Mouse (Mus musculus): ENCODE measurements at regions not wholly inside any gene's neighbourhood (a gene's known extent, or its start where the extent isn't known, plus 50 kb on each side); places are given as distances from the start of the nearest gene placed in this dataset.

GRCm38 (mm10) chr4:53386309-53386708 lies 53.9 kb upstream of the Slc44a1 start:
- H3K27me3 ChIP-seq (ENCODE audit: low read depth, poor library complexity, severe bottlenecking) = no peaks in the 10 kb centered on the region
- no peak for DNase-seq (ENCODE audit: low spot score)
- no peaks in the 10 kb centered on the region for H3K36me3 ChIP-seq
- H3K27ac ChIP-seq (replicated peaks) = no peak overlapping the region
- H3K9me3 ChIP-seq (replicated peaks) = no peaks in the 10 kb centered on the region
- H3K4me3 ChIP-seq = no peak overlapping the region
- 89% methylated on average over 8 of the region's 8 CpGs for WGBS
- no peaks in the 10 kb centered on the region for H3K4me1 ChIP-seq

- H3K4me1 ChIP-seq = no peaks in the 10 kb centered on the region
- 52% methylated on average over 6 of the region's 6 CpGs for WGBS
- H3K36me3 ChIP-seq = no peaks in the 10 kb centered on the region
- no peak overlapping the region for H3K27ac ChIP-seq (replicated peaks)
- peak; percentile 53 for DNase-seq (ENCODE audit: low spot score)
- H3K4me3 ChIP-seq = no peak overlapping the region
- H3K27me3 ChIP-seq (ENCODE audit: low read depth, poor library complexity, severe bottlenecking) = no peaks in the 10 kb centered on the region
- H3K9me3 ChIP-seq (replicated peaks) = no peaks in the 10 kb centered on the region
These were observed 55.5 kb upstream of the Slc44a1 start for GRCm38 (mm10) chr4:53384761-53385160.

- no peak overlapping the region for H3K4me3 ChIP-seq
- no peak for DNase-seq (ENCODE audit: low spot score)
- H3K9me3 ChIP-seq (replicated peaks) = no peaks in the 10 kb centered on the region
- no peaks in the 10 kb centered on the region for H3K4me1 ChIP-seq
- H3K27me3 ChIP-seq (ENCODE audit: low read depth, poor library complexity, severe bottlenecking) = no peaks in the 10 kb centered on the region
- 78% methylated on average over 6 of the region's 6 CpGs for WGBS
- H3K27ac ChIP-seq (replicated peaks) = no peak overlapping the region
- H3K36me3 ChIP-seq = no peaks in the 10 kb centered on the region
These were observed 56.1 kb upstream of the Slc44a1 start for GRCm38 (mm10) chr4:53384104-53384503.

- Histone ChIP-seq H3K36me3 (no peaks in the 10 kb centered on the region), H3K4me3 (no peak overlapping the region), H3K9me3 (replicated peaks) (no peaks in the 10 kb centered on the region), H3K4me1 (no peaks in the 10 kb centered on the region), H3K27ac (replicated peaks) (no peak overlapping the region), H3K27me3 (ENCODE audit: low read depth, poor library complexity, severe bottlenecking) (no peaks in the 10 kb centered on the region)
- DNase-seq (ENCODE audit: low spot score) = no peak
- 87% methylated on average over 4 of the region's 4 CpGs for WGBS
These were observed 58.2 kb upstream of the Slc44a1 start for GRCm38 (mm10) chr4:53382012-53382411.

DNA sequence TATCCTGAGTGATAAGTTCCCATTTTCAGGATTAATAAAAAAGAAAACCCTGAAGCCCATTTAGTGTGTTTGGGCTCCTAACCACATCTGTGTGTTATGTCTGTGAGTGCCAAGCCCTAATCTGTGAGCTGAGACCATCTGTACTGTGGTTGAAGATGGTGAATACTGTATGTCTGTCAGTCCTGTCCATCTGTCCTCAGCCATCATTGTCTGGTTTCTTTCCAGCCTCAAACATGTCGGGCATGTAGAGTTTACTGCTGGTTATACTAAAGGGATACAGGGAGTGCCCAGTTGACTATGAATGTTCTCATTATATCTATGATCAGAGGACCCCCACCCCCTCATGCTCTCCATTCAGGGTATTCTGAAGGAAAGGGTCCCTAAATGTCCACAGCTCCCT lies 60.4 kb upstream of the Slc44a1 start:
- WGBS = 91% methylated on average over 1 of the region's 1 CpGs
- Histone ChIP-seq H3K9me3 (replicated peaks) (no peaks in the 10 kb centered on the region), H3K4me1 (no peaks in the 10 kb centered on the region), H3K4me3 (no peak overlapping the region), H3K27me3 (ENCODE audit: low read depth, poor library complexity, severe bottlenecking) (no peaks in the 10 kb centered on the region), H3K36me3 (no peaks in the 10 kb centered on the region), H3K27ac (replicated peaks) (no peak overlapping the region)
- no peak for DNase-seq (ENCODE audit: low spot score)

DNA sequence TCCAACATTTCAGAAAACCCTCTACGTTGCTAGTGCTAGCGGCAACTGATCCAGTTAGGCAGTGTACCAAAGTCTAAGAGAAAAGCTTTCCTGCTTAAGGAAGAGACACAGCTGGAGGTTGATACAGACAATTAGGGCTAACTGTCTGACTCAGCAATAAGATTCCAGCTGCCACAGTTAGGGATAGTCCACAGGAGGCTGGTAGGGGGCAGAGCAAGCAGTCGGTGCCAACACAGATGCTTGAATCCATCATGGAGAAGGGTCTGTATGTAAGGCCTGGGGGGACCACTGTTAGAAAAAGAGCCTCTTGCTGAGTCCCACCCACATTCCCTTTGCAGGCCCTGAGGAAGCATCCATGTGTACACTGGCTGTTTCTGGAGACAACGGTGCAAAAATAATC lies 63.2 kb upstream of the Slc44a1 start:
- no peak for DNase-seq (ENCODE audit: low spot score)
- no peak overlapping the region for H3K4me3 ChIP-seq
- no peaks in the 10 kb centered on the region for H3K9me3 ChIP-seq (replicated peaks)
- no peak overlapping the region for H3K27ac ChIP-seq (replicated peaks)
- 76% methylated on average over 4 of the region's 4 CpGs for WGBS
- no peaks in the 10 kb centered on the region for H3K27me3 ChIP-seq (ENCODE audit: low read depth, poor library complexity, severe bottlenecking)
- no peaks in the 10 kb centered on the region for H3K4me1 ChIP-seq
- no peaks in the 10 kb centered on the region for H3K36me3 ChIP-seq

- H3K27me3 ChIP-seq (ENCODE audit: low read depth, poor library complexity, severe bottlenecking) = no peaks in the 10 kb centered on the region
- WGBS = 85% methylated on average over 2 of the region's 2 CpGs
- no peaks in the 10 kb centered on the region for H3K36me3 ChIP-seq
- DNase-seq (ENCODE audit: low spot score) = no peak
- no peak overlapping the region for H3K27ac ChIP-seq (replicated peaks)
- no peaks in the 10 kb centered on the region for H3K9me3 ChIP-seq (replicated peaks)
- peaks cover 16% of the 10 kb centered on the region for H3K4me1 ChIP-seq
- H3K4me3 ChIP-seq = no peak overlapping the region
These were observed 83.8 kb upstream of the Slc44a1 start for GRCm38 (mm10) chr4:53356374-53356773.

DNA sequence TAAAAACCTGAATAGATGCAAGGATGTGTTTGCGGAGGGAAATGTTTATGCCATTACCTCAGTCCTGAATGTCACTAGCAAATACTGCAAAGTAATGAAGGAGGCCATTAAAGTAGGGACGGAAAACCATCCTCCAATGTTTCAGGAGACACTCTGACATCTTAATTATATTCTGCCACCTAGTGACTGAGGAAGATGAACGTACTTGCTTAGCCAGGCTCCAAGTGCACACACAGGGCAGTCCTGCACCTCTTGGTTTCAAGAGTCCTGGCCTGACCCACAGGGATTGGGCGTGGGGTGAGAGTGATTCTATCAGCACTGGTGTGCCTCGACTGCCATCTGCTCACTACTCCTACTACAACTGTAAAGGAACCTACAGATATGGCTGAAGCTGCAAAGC lies 85.3 kb upstream of the Slc44a1 start:
- 38% methylated on average over 5 of the region's 5 CpGs for WGBS
- no peak for DNase-seq (ENCODE audit: low spot score)
- Histone ChIP-seq H3K4me3 (no peak overlapping the region), H3K27me3 (ENCODE audit: low read depth, poor library complexity, severe bottlenecking) (no peaks in the 10 kb centered on the region), H3K27ac (replicated peaks) (no peak overlapping the region), H3K9me3 (replicated peaks) (no peaks in the 10 kb centered on the region), H3K4me1 (peaks cover 16% of the 10 kb centered on the region), H3K36me3 (no peaks in the 10 kb centered on the region)

- WGBS = 62% methylated on average over 4 of the region's 4 CpGs
- Histone ChIP-seq H3K36me3 (no peaks in the 10 kb centered on the region), H3K27me3 (ENCODE audit: low read depth, poor library complexity, severe bottlenecking) (no peaks in the 10 kb centered on the region), H3K4me3 (no peak overlapping the region), H3K27ac (replicated peaks) (no peak overlapping the region), H3K4me1 (peaks cover 16% of the 10 kb centered on the region), H3K9me3 (replicated peaks) (no peaks in the 10 kb centered on the region)
- no peak for DNase-seq (ENCODE audit: low spot score)
These were observed 86.7 kb upstream of the Slc44a1 start for GRCm38 (mm10) chr4:53353399-53354090.

DNA sequence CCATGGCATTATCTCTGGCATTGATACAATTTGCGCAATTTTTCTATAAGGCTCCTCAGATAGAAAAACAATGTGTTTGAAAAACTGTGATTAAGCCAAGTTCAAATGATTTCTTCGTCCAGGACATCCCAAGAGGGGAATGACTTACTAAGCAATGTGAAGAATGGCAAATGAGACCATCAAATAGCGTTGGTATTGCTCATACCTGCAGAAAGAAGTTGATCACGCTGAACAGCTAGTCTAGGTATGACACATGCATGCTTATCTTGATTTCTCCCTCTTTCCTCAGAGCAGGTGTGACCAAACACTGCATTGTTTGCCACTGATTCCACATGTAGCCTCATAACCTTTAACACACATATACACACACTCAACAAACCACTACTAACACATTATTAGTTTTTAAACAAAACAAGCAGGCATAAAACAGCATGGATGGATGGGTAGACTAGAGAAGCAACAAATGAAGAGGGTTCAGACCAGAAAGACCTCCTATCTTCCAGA lies 89.1 kb upstream of the Slc44a1 start:
- 86% methylated on average over 4 of the region's 4 CpGs for WGBS
- Histone ChIP-seq H3K27me3 (ENCODE audit: low read depth, poor library complexity, severe bottlenecking) (no peaks in the 10 kb centered on the region), H3K27ac (replicated peaks) (no peak overlapping the region), H3K4me3 (no peak overlapping the region), H3K9me3 (replicated peaks) (no peaks in the 10 kb centered on the region), H3K4me1 (peaks cover 16% of the 10 kb centered on the region), H3K36me3 (no peaks in the 10 kb centered on the region)
- DNase-seq (ENCODE audit: low spot score) = no peak

GRCm38 (mm10) chr4:53345346-53345745 lies 94.9 kb upstream of the Slc44a1 start:
- no peak overlapping the region for H3K27ac ChIP-seq (replicated peaks)
- H3K36me3 ChIP-seq = no peaks in the 10 kb centered on the region
- no peak overlapping the region for H3K4me3 ChIP-seq
- no peaks in the 10 kb centered on the region for H3K27me3 ChIP-seq (ENCODE audit: low read depth, poor library complexity, severe bottlenecking)
- no peak for DNase-seq (ENCODE audit: low spot score)
- 91% methylated on average over 4 of the region's 4 CpGs for WGBS
- H3K4me1 ChIP-seq = peaks cover under 1% of the 10 kb centered on the region; the same call in 1 of the 2 replicates
- H3K9me3 ChIP-seq (replicated peaks) = peaks cover 6% of the 10 kb centered on the region

DNA sequence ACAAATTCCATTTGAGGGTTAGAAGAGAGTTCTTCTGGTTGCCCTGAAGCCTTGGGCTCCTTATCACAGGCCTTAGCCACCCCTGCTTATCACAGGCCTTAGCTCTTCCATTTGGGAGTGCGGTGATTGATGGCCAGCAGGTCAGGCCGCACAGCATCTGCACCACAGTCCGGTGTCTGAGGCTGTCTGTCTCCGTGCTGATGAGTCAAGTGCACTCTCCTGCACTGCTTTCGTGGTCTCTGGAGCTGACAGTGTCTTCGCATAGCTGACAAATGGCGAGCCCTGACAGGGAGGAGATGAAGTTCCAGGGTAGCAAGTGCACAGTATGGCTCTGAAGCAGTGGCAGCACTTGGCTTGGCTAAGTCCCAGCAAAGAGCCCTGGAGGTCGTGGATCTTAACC lies 95.7 kb upstream of the Slc44a1 start:
- Histone ChIP-seq H3K9me3 (replicated peaks) (peaks cover 6% of the 10 kb centered on the region), H3K27ac (replicated peaks) (no peak overlapping the region), H3K4me3 (no peak overlapping the region), H3K27me3 (ENCODE audit: low read depth, poor library complexity, severe bottlenecking) (no peaks in the 10 kb centered on the region), H3K36me3 (no peaks in the 10 kb centered on the region), H3K4me1 (peaks cover 5% of the 10 kb centered on the region; the same call in 1 of the 2 replicates)
- whole genome bisulfite sequencing = 84% methylated on average over 8 of the region's 8 CpGs
- DNase-seq (ENCODE audit: low spot score) = no peak

- Histone ChIP-seq H3K4me1 (peaks cover 12% of the 10 kb centered on the region), H3K4me3 (no peak overlapping the region), H3K27me3 (ENCODE audit: low read depth, poor library complexity, severe bottlenecking) (no peaks in the 10 kb centered on the region), H3K36me3 (no peaks in the 10 kb centered on the region), H3K9me3 (replicated peaks) (peaks cover 6% of the 10 kb centered on the region), H3K27ac (replicated peaks) (no peak overlapping the region)
- DNase-seq (ENCODE audit: low spot score) = no peak
- WGBS = 94% methylated on average over 4 of the region's 4 CpGs
These were observed 99.0 kb upstream of the Slc44a1 start for GRCm38 (mm10) chr4:53341181-53341580.
